Mouse (Mus musculus) kidney, embryonic 16.5 days (tissue): ENCODE results near the gene Olfr1396. TPM values are rescaled to one million over a fixed set of nuclear protein-coding genes. Genes with fewer than 3 reads are reported as not detected.
"Not testable (repeated sequence)": the region's sequence is repeated elsewhere in the genome, so short reads cannot be mapped to it uniquely, and the experiment has no call there.

Experiments
- ATAC-seq: fragments of 200-750 bp; cut with Nextera tagmentation; 2 replicates; pipeline ENCODE4 v1.8.0; 2017; ENCODE audit warnings: moderate TSS enrichment; ENCODE audit not compliant: low FRiP score, low TSS enrichment
- H3K27ac ChIP-seq: fragments of 300-500 bp; sonication (generic); 2 replicates; pipeline ENCODE4 v1.5.1; 2014; ENCODE audit warnings: low read length
- H3K27me3 ChIP-seq: fragments of 300-500 bp; sonication (generic); 2 replicates; pipeline ENCODE4 v1.6.1; 2014; ENCODE audit warnings: low read length, control low read depth, mixed read lengths; ENCODE audit not compliant: insufficient read depth
- H3K36me3 ChIP-seq: fragments of 300-500 bp; sonication (generic); 2 replicates; pipeline ENCODE4 v1.6.1; 2014; ENCODE audit warnings: low read length, control low read depth, mixed read lengths; ENCODE audit not compliant: insufficient read depth
- H3K4me1 ChIP-seq: fragments of 300-500 bp; sonication (generic); 2 replicates; pipeline ENCODE4 v1.6.1; 2014; ENCODE audit warnings: low read length, control low read depth, mixed read lengths; ENCODE audit not compliant: insufficient read depth
- H3K4me2 ChIP-seq: fragments of 300-500 bp; sonication (generic); replicated peaks from 2 replicates; pipeline ENCODE4 v1.6.1; 2014; ENCODE audit warnings: low read depth, low read length
- H3K4me3 ChIP-seq: fragments of 300-500 bp; sonication (generic); 2 replicates; pipeline ENCODE4 v1.5.1; 2014; ENCODE audit warnings: mild to moderate bottlenecking, low read length
- H3K9ac ChIP-seq: fragments of 300-500 bp; sonication (generic); replicated peaks from 2 replicates; pipeline ENCODE4 v1.6.1; 2014; ENCODE audit warnings: low read length
- H3K9me3 ChIP-seq: fragments of 300-500 bp; sonication (generic); 2 replicates; pipeline ENCODE4 v1.6.1; 2016; ENCODE audit warnings: low read length, control low read depth
- WGBS: fragments of 180-500 bp; shearing (Covaris S2); extraction: QIAGEN DNeasy Blood & Tissue Kit; methylation state at CpG from one replicate; pipeline ENCODE4 v1.1.7; 2014; 5-methylcytosine and 5-hydroxymethylcytosine counted together
- polyA plus RNA-seq: library from polyadenylated mRNA; unstranded; fragments of >200 nt; fragmentation: Nextera tagmentation; extraction: Ambion mirVana; gene quantifications from 2 replicates; pipeline ENCODE4 v1.2.1, GENCODE M21; 2015

Gene Olfr1396
- polyA plus RNA-seq, 1 experiment from 2014 or later: not detected

DNA sequence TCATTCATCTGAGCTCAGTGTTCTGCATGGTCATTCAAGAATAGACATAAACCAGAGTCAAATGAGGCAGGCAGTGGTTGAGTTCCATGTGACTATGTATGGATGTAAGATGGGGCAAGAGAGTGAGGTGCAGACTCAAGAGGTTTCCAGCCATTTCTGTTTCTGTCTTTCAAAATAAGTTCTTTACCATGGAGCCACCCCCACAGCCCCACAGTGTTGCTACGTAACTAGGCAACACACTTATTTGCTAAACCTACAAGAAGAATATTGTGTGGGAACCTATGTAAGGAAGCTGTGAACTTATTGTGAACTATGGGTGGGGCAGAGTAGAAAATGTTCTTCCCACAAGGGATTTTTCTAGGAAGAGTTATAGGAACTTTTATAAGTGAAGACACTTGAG, 31.5 kb downstream of the Olfr1396 start:
- H3K4me2 ChIP-seq: no peak overlapping the region
- no peak overlapping the region for H3K9ac ChIP-seq
- no peak for ATAC-seq
- H3K4me3 ChIP-seq: no peak overlapping the region
- H3K27ac ChIP-seq: no peak overlapping the region
- WGBS: 82% methylated on average over 1 of the region's 1 CpGs
- H3K4me1 ChIP-seq: peaks cover 13% of the 10 kb centered on the region; the same call in 1 of the 2 replicates
- no peaks in the 10 kb centered on the region for H3K36me3 ChIP-seq
- H3K9me3 ChIP-seq: no peaks in the 10 kb centered on the region
- H3K27me3 ChIP-seq: no peaks in the 10 kb centered on the region

DNA sequence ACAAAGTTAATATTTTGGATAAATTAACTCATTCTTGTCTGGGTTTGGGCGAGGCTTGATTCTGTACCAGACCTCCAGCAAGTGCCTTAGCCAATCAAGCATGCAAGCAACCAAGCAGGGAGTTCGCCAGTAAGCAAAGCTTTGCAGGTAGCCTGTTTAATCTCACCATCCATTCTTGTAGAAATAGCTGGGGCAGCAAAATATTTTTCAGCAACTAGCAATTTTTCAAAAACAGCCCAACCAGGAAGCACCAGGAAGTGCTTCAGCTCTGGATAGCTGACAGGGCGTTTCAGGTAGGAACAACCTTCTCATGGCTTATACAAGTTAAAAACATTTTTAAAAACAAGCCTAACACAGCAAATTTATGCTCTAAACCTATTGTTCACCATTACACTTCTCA, 32.8 kb downstream of the Olfr1396 start:
- H3K4me1 ChIP-seq: peaks cover 11% of the 10 kb centered on the region; the same call in 1 of the 2 replicates
- H3K4me2 ChIP-seq: no peak overlapping the region
- no peak overlapping the region for H3K4me3 ChIP-seq
- ATAC-seq: no peak
- 66% methylated on average over 3 of the region's 3 CpGs for WGBS
- no peaks in the 10 kb centered on the region for H3K9me3 ChIP-seq
- H3K27ac ChIP-seq: no peak overlapping the region
- no peak overlapping the region for H3K9ac ChIP-seq
- no peaks in the 10 kb centered on the region for H3K27me3 ChIP-seq
- no peaks in the 10 kb centered on the region for H3K36me3 ChIP-seq

DNA sequence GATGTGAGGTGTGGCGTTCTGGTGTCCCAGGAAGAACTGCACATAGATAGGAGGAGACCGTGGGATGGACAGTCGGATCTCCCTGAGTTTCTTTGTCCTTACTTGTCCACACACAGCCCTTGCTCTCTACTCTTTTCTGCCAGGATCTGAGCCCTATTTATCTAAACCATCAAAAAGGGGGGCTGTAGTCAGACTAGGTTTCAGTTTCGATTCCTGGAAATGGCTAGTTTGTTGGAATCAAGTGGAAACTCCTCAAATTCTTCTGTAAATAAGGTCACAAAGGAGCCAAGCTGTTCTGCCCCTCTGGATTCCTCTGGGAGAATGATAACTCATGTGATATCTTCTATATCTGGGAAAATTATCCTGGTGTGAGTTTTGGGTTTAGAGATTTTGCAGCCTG, 33.3 kb downstream of the Olfr1396 start:
- ATAC-seq: no peak
- no peaks in the 10 kb centered on the region for H3K27me3 ChIP-seq
- no peaks in the 10 kb centered on the region for H3K9me3 ChIP-seq
- H3K4me3 ChIP-seq: no peak overlapping the region
- H3K4me2 ChIP-seq: no peak overlapping the region
- no peak overlapping the region for H3K9ac ChIP-seq
- H3K4me1 ChIP-seq: peaks cover 11% of the 10 kb centered on the region; the same call in 1 of the 2 replicates
- no peaks in the 10 kb centered on the region for H3K36me3 ChIP-seq
- WGBS: 69% methylated on average over 4 of the region's 4 CpGs
- H3K27ac ChIP-seq: no peak overlapping the region

DNA sequence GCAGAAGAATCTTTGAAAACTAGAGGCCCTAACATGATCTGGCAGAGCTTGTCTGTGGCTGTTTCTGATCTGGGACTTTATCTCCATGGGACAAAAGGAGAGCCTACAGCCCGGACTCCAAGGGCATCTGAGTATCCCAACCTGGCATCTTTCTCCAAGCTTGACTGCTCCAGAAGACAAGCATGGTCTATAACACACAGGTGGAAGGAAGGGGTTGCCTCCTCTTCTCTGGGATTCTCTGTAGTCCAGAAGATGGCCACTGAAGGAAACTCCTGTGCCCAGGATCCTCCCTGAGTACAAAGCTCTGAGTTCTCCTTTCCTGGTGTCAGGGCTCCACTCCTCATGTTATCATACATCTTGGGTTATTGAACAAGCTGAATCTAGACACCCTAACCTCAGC, 34.0 kb downstream of the Olfr1396 start:
- no peak overlapping the region for H3K4me3 ChIP-seq
- H3K27me3 ChIP-seq: no peaks in the 10 kb centered on the region
- H3K9me3 ChIP-seq: no peaks in the 10 kb centered on the region
- 70% methylated on average over 1 of the region's 1 CpGs for WGBS
- no peak overlapping the region for H3K27ac ChIP-seq
- no peak for ATAC-seq
- H3K36me3 ChIP-seq: no peaks in the 10 kb centered on the region
- H3K9ac ChIP-seq: no peak overlapping the region
- peaks cover 11% of the 10 kb centered on the region; the same call in 1 of the 2 replicates for H3K4me1 ChIP-seq
- H3K4me2 ChIP-seq: no peak overlapping the region

DNA sequence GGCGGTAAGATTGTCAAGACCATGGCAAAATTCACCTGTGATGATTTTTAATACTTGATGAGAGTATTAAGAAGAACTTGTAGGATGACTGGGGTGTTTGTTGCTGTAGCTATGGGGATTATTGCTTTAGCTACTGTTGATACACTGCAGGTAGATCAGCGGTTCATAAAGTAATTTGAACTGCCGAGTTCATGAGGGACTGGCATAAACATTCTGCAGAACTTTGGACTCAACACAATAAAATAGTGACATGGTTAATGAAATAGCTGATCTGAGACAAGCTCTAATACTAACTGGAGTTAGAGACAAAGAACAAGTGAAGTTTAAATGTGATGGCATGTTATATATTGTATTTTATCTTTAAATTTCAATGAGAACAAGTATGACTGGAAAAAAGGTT, 36.0 kb downstream of the Olfr1396 start:
- 72% methylated on average over 3 of the region's 3 CpGs for WGBS
- H3K4me3 ChIP-seq: no peak overlapping the region
- no peak for ATAC-seq
- no peaks in the 10 kb centered on the region for H3K27me3 ChIP-seq
- no peak overlapping the region for H3K9ac ChIP-seq
- H3K4me1 ChIP-seq: 0 out of 2 replicates have a peak, but pooled peaks cover 5% of the 10 kb centered on the region
- no peaks in the 10 kb centered on the region for H3K36me3 ChIP-seq
- no peak overlapping the region for H3K27ac ChIP-seq
- H3K4me2 ChIP-seq: no peak overlapping the region
- H3K9me3 ChIP-seq: no peaks in the 10 kb centered on the region

DNA sequence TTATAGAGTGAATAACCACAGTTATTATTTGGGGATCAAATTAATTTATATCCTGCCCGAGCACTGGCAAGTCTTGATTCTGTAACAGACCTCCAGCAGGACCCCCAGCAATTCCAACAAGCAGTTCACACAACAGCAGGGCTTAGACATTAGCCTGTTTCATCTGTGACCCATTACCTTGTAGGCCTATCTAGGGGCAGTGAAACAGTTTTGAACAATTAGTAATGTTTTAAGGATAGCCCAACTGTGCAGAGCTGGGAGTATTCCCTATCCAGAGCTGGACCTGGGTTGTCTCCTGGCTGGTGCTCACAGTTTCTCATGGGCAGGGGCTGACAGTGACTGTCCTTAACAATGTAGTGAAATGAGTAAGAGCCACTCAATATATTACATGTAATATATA, 37.7 kb downstream of the Olfr1396 start:
- H3K36me3 ChIP-seq: no peaks in the 10 kb centered on the region
- no peak overlapping the region for H3K9ac ChIP-seq
- H3K27ac ChIP-seq: peak overlapping the region; percentile 29; the same call in 1 of the 2 replicates
- no peak overlapping the region for H3K4me3 ChIP-seq
- 60% methylated on average over 1 of the region's 1 CpGs for WGBS
- H3K4me2 ChIP-seq: no peak overlapping the region
- 0 out of 2 replicates have a peak, but pooled peaks have one; percentile 39 for ATAC-seq
- H3K4me1 ChIP-seq: 0 out of 2 replicates have a peak, but pooled peaks cover 5% of the 10 kb centered on the region
- H3K27me3 ChIP-seq: no peaks in the 10 kb centered on the region
- no peaks in the 10 kb centered on the region for H3K9me3 ChIP-seq

DNA sequence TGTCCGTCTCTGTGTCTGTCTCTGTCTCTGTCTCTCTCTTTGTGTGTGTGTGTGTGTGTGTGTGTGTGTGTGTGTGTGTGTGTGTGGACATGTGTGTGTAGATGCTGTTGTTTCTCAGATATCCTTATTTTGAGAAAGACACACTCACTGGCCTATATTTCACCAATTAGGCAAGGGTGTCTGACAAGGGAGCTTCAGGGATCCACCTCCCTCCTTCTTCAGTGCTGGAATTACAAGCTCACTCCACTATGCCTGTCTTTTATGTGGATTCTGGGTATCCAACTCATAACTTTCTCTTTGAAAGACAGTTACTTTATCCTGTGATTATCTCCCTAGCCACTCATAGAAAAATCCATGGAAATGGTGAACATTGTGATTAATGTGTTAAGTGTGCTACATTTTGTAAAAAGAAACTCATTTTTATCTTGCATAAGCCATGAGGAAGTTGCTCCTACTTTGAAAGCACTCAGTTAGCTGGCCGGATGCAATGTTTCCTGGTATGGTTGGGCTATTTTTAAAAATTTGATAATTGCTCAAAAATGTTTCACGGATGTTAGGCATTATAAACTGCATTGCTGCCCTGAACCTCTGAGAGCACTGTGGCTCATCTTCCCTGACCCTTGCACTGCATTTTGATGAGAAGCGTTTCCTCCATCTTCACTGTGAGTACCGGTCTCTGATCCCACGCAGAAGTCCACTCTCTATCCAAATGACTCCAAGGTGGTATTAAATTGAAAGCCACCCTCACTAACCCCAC, 38.5 kb downstream of the Olfr1396 start, which contains the start of gene Ifi47:
Gene Ifi47, plus strand, starts transcription at position 587 of the 757 bp plus-strand sequence.
- ATAC-seq, H3K9me3 ChIP-seq, H3K4me2 ChIP-seq, H3K27me3 ChIP-seq, H3K9ac ChIP-seq, H3K36me3 ChIP-seq, H3K4me1 ChIP-seq, H3K4me3 ChIP-seq: not testable (repeated sequence)
- 71% methylated on average over 6 of the region's 6 CpGs for WGBS
- H3K27ac ChIP-seq: peak within 1 kb of the TSS; percentile 29; the same call in 1 of the 2 replicates

DNA sequence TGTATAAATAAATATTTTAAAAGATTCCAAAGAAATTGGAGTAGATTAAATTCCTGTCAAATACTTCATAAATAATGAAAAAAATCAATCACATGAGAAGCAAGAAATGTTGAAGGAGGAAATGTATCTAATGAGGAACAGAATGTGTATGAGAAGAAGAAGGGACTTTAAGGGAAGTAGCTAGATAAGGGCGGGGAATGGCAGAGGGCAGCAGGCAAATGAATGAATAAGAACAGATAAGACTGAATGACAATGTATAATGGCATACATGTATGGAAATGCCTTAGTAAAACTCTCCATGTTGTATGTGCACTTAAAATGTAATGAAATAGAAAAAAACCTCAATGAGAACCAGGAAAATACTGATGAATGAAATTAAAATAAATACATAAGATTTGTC, 46.3 kb downstream of the Olfr1396 start:
- no peaks in the 10 kb centered on the region for H3K36me3 ChIP-seq
- no peak overlapping the region for H3K27ac ChIP-seq
- H3K9ac ChIP-seq: no peak overlapping the region
- no peak overlapping the region for H3K4me3 ChIP-seq
- 91% methylated on average over 1 of the region's 1 CpGs for WGBS
- no peaks in the 10 kb centered on the region for H3K27me3 ChIP-seq
- no peaks in the 10 kb centered on the region for H3K9me3 ChIP-seq
- H3K4me2 ChIP-seq: no peak overlapping the region
- no peak for ATAC-seq
- no peaks in the 10 kb centered on the region for H3K4me1 ChIP-seq

DNA sequence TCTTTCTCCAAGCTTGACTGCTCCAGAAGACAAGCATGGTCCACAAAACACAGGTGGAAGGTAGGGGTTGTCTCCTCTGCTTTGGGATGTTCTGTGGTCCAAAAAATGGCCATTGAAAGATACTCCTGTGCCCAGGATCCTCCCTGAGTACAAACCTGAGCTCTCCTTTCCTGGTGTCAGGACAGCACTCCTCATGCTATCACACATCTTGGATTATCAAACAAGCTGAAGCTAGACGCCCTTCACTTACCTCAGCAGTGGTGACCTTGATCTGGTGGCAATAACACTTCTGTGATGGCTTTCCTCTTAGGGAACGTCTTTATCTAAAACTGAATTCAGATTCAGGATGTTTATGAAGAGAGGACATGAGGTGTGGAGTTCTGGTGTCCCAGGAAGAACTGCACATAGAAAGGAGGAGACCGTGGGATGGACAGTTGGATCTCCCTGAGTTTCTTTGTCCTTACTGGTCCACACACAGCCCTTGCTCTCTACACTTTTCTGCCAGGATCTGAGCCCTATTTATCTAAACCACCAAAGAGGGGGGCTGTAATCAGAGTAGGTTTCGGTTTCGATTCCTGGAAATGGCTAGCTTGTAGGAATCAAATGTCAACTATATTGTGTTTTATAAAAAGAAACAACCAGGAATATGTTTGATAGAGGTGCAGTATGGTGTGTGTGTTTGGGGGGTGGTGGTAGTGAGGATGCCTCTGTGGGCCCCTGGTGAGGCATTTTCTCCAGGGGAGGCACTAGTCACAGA, 50.8 kb downstream of the Olfr1396 start, which contains the start of gene Tgtp2:
Gene Tgtp2, minus strand, starts transcription at position 494 of the 757 bp plus-strand sequence.
- ATAC-seq, H3K4me3 ChIP-seq, H3K9me3 ChIP-seq, H3K4me1 ChIP-seq, H3K27me3 ChIP-seq, H3K36me3 ChIP-seq, H3K9ac ChIP-seq, H3K4me2 ChIP-seq, H3K27ac ChIP-seq: not testable (repeated sequence)
- WGBS: 79% methylated on average over 5 of the region's 5 CpGs

DNA sequence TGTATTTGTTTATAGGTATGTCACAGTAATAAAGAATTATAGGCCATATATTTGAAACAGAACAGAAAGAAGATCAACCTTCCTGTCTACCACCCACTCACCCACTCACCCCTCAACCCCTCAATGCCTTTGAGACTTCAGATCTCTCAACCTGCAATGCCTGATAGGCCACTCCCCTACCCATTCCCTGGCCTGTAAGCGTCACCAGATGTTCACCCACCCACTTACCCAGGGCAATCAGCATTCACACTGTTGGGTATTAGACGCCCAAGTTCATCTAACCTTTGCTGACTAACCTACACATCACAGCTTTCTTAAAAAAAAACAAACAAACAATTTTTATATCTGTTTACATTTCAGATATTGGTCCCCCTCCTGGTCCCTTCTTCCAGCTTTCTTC, 52.8 kb downstream of the Olfr1396 start:
- not testable (repeated sequence) for H3K9ac ChIP-seq

More for the DNA sequence above, 52.8 kb downstream of the Olfr1396 start:
- H3K36me3 ChIP-seq, H3K27ac ChIP-seq, ATAC-seq, H3K4me3 ChIP-seq, H3K9me3 ChIP-seq, H3K4me1 ChIP-seq, H3K4me2 ChIP-seq, H3K27me3 ChIP-seq: not testable (repeated sequence)
- whole genome bisulfite sequencing: 77% methylated on average over 2 of the region's 2 CpGs
